Mouse (Mus musculus) heart, postnatal 0 days (tissue): ENCODE measurements at regions not wholly inside any gene's neighbourhood (a gene's known extent, or its start where the extent isn't known, plus 50 kb on each side); places are given as distances from the start of the nearest gene placed in this dataset.

Experiments
- CTCF ChIP-seq: IDR thresholded peaks from 2 replicates; pipeline ENCODE4 v1.5.1; 2016; ENCODE audit warnings: antibody characterized with exemption, control low read depth, low read depth
- EP300 ChIP-seq: IDR thresholded peaks from 2 replicates; pipeline ENCODE4 v1.6.1; 2016; ENCODE audit warnings: antibody characterized with exemption, low read depth

DNA sequence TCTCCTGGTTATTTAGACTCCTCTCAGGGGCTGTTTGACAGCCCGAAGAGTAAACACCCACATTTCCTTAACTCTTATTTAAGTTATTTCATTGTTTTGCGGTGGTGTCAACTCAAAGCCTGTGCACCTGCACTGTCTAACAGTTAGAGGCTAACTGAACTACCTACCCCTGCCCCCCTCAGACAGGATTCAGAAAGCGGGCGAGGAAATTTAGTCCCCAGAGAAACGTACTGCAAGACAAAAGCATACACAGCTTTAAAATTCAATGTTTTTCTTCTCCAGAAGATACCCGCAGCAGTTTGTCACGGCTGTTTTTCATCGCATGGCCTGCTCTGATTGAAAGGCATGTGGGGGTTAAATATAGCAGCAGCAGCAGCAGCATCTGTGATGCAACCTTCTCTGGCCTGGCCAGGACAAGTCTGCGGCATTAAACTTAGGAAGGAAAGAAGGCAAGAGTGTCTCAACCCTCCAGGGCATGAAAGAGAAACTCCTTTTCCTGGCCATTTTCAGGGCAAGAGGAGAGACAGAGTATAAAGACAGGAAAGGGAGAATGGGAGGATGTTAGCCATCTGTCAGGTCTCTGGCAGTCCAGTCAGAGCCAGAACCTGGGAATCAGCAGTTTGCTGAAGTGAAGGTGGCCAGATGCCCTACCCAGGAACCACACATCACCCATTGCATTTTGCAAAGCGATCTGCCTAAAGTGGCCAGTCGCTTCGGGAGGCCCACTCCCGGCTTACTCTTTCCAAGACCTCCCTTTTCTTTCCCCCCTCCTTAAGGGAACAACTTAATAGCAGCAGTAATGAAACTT, 53.9 kb upstream of the Lrig2 start:
- TF ChIP-seq CTCF (no peak), EP300 (no peak)
